Comparison of ENCODE assay signal across 1 mouse cellular context in the genomic region with DNA sequence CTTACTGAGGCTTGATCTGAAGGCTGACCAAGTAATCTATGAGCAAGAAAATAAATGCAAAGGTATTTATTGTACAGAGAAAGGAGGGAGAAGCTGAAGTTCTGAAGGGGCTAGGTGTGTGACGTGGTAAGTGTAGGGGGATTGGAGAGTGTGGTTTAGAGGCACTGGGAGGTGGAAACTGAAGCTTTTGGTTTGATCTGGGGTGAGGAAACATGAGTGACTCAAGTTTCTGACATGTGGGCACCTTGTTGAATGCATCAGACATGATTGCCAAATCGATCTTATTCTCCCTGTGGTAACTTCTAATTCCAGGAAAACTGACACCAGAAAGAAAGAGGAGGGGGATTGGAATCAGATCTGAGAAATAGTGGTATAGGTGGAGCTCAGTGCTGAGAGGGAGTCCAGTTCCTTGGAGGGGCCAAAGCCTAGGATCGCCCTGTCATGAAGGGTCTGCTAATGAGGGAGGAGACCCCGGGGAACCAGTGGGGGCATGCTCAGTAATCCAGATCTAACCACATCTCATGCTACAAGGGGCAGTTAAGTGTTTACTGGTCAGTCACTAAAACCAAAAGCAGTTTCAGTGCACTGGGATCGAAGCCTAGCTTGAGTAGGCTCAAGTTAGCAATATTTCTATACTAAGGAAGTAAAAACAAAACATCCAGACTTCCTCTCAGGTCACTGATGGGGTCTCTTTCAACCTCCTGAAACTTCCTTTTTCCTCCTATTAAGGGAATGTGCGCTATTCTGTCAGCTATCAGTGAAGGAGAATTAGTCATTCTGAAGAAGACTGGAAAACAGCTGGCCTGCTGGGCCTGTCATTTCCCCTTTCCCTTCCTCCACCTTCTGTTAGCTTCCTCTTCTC.
TF ChIP-seq lines count a peak whose summit lies in the region.

No protein-coding gene starts in this region.

TF ChIP-seq in MEL, 35 proteins besides CTCF, POLR2A, EP300 and RAD21:
- peak; percentile 74 for TF ChIP-seq ETS1 (IDR thresholded peaks at IDR 0.05; ENCODE audit: low read depth, low read length)
- TF ChIP-seq TCF12 (IDR thresholded peaks at IDR 0.05; ENCODE audit: low read depth, low read length): no peak
